Mouse (Mus musculus): Measurements from ENCODE around the gene Tmem41b.
A peak's percentile ranks its signal among the peaks of the same experiment; 100 is the strongest.
"Not testable (repeated sequence)": the region's sequence is repeated elsewhere in the genome, so short reads cannot be mapped to it uniquely, and the experiment has no call there.

Gene Tmem41b

DNA sequence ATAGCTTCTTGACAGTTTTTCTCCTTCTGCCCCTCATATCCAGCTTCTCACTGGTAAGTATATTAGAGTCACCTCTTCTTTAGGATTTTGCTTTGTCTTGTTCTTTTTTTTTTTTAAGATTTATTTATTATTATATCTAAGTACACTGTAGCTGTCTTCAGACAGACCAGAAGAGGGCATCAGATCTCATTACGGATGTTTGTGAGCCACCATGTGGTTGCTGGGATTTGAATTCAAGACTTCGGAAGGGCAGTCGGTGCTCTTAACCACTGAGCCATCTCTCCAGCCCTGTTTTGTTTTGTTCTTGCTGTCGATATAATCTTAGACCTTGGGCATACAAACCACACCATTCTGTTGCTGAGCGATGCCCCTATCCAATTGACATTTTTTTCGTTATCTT, at the start of gene Tmem41b:
Gene Tmem41b (minus strand): TSS at position 155 of the 400 bp plus-strand sequence.
- DNase-seq = peak; percentile 44

DNA sequence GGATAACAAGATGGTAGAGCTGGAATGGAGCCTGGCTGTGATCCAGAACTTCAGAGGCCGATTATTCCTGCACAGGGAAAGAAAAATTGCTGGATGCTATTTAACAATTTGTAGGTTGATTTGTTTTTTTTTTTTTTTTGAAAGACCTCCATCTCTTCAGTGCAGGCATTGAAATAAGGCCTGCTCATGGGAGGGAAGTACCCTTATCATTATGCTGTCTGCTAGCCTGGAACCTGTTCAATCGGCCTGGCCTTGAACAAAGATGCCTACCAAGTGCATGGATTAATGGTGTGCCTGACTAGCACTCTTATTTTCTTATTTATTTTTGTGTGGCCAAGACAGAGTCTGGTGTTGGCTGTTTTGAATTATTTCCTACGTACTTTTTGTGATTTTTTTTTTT, 43.6 kb upstream of the Tmem41b start:
- no peak for DNase-seq

DNA sequence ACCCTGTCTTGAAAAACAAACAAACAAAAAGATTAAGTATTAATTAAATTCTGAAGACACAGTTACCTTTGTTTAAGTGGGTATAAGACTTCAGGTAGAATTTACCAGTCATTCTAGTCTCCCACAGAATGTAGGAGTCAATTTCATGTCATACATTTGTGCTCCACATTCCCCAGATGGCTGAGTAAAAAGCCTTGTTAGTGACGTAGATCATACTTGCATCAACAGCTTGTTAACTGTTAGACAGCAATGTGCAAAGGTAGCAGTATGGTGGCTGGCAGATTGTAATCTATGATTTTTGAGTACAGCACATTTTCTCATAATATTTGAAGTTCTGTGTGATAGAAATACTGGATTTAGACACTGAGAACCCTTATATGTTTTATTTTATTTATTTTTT, 42.1 kb upstream of the Tmem41b start:
- no peak for DNase-seq

DNA sequence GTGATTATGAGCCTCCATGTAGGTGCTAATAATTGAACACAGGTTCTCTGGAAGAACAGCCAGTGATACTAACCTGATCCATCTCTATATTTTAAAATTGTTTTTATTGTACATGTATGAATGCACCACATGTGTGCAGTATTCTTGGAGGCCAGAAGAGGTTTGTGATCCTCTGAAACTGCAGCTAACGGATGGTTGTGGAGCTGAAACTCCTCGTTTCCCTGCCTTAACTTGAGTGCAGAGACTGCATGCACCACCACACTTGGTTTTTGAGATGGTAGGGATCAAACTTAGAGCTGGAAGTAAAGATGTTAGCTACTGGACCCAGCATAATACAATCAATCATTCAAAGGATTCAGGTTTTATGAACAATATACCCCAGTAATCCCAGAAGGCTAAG, 39.9 kb upstream of the Tmem41b start:
- no peak for DNase-seq

DNA sequence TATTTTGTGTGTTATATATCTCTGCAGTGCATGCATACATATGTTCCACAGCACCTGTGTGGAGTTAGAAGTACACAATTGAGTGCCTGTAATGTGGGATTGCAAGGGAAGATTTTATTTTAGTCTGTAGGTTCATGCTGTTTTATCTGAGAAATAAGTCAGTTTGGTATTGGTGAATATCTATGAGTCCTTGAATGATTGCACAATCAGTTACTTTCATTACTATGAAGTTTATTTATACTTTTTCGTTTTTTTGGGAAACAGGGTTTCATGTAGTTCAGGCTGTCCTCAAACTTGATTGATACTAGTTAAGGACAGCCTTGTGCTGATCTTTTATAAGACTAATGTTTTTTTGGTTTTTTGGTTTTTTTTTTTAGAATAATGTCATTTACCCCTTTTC, 36.8 kb upstream of the Tmem41b start:
- DNase-seq = no peak

DNA sequence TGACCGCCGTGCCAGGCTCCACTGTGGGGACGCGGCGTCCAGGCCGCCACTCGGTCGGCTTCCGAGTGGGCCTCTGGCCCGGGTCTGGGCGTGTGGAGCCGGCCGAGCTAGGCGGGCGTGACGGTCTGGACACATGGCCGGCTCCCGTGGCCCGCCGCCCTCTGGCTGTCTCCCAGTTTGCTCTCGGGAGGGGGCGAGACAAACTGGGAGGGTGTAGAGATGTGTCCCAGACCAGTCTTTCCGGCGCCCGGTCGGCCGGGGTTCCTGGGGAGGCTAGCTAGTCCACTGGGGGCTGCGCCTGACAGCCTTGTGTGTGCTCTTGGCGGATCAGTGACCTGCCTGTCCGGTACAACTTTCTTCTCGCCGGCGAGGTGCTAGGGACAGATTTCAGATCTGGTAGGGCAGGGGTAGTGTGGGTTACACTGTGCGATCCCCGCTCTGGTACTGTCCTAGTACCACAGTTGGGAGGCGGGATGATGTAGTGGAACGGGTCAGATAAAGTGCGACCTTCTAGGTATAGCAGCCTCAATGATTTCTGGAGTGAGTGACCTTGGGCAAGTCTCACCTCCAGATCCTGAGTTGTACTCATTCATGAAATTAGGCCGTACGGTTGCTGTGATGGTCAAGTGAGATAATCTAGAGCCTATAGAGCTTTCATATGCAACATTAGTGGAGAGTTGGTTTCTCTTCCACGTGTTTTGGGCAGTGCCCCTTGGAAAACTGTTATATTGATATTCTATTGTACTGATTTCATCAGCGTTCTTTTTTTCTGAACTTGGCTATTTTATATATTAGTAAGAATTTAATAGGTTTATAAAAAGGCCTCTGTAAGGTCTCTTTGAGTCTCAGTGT, 32.1 kb upstream of the Tmem41b start:
- DNase-seq = peak; percentile 37

DNA sequence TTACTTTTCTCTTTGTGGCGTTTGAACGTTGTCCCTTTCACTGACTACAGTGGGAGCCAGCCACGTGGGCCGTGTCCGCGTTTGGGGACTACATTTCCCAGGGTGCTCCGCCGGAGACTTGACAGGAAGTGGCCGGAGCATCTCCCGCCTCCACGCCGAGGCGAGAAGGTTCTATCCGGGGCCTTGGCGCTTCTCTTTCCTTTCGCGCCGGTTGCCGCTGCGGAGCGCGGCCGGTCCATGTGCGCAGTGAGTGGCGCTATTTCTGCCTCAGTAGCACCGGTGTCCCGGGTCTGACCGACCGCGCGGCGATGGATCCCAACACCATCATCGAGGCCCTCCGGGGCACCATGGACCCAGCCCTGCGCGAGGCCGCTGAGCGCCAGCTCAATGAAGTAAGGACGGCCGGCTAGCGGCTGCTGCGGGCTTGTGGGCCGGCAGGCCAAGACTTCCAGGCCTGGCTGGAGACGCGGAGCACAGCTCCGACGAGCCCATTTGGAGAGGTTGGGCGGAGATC, 31.4 kb upstream of the Tmem41b start, which contains the start of gene Ipo7:
Gene Ipo7 (plus strand): TSS at position 158 of the 514 bp plus-strand sequence.
- peak; percentile 93 for DNase-seq

DNA sequence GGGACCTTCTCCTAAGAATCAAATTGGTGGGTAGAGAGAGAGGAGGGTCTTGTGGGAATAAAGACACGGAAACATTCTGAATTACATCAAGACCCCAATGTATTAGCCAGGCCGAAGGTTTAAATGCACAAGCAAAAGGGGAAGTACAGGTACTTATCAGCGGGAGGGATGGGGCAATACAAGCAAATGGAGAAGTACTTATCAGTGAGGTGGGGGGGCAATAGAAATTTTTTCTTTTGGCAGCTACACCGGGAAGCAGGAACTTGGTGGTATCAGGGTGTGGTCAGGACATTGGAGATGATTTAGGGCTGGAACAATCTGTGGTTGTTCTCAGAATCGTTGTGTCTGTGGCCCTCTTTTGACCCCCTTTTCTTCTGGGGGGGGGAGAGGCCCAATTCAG, 27.5 kb upstream of the Tmem41b start:
- DNase-seq = no peak

DNA sequence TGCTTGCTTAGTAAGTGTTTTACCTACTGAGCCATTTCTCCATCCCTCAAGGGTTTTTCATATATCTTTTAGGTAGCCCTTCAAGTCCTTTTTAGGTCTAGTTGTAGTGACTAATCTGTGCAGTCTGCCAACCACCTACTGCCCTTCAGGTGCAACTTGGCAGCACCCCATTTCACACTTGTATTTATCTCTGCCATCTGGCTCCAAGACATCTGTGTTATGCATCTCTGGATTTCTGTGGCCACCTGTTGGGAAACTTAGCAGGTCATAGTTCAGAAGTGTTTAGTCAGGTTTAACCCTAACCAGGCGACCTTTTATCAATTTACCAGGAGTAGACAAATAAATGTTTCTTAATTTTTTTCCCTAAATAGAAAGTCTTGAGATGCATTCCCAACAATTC, 24.7 kb upstream of the Tmem41b start:
- no peak for DNase-seq

DNA sequence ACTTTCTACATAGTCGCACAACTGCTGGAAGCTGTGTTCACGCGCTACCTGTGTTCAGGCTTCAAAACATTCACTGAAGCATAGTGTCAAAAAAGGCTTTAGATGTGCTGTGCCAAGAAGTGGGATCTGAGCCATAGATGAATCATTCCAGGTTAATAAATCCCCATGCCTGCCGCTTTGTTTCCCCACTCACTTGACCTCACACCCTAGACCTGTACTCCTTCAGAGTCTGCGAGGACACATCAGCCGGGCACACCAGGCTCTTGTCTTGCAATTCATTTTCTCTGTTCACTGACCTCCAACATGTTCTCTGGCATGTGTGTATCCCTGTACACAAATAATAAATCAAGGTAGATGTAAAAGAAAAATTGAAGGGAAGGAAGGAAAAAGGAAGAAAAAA, 22.4 kb upstream of the Tmem41b start:
- DNase-seq = no peak

DNA sequence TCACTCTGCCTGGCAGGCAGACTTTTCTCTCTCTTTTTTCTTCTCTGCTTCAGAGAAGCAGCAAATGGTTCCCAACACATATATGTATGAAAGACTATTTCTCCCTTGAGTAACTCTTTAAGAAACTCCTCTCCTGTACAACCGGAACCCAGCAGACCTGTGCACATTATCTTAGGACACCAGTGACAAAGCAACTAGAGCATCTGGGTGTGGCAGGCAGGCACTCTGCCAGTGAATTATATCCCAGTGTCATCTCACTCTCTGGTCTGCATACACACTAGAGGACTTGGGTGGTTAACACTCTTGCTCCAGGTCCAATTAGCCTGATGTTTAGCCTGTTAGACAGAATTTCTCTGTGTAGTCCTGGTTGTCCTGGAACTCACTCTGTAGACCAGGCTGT, 21.8 kb upstream of the Tmem41b start:
- DNase-seq = no peak

DNA sequence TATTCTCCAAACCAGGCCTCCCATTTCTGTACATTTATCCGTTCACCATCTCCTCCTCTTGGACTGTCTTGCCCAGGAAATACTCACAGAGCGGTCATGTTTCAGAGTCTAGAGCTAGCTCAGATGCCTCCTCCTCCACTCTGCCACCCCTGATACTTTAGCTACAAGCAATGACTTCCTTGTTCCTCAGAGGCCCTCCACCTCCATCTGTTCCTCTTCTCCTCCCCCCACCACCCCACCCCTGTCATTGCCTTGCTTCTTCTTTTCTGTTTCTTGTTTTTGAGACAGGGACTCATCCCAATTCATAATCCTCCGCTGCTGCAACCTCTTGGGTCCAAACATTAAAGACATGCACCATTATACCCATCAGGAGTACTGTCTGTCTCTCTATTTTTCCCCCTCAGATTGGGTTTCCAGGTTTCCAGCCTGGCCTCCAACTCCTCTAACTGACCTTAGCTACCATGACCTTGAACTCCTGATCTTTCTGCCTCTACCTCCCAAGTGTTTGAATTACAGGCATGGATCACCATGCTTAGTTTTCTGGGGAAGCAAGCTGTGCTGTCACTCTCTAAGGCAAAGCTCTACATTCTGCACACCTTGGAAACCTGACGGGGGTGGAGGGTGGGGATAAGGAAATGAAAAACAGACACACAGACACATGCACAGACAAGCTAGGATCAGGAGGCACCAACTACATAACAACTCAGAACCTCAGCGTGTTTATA, 19.9 kb upstream of the Tmem41b start:
- DNase-seq = no peak

DNA sequence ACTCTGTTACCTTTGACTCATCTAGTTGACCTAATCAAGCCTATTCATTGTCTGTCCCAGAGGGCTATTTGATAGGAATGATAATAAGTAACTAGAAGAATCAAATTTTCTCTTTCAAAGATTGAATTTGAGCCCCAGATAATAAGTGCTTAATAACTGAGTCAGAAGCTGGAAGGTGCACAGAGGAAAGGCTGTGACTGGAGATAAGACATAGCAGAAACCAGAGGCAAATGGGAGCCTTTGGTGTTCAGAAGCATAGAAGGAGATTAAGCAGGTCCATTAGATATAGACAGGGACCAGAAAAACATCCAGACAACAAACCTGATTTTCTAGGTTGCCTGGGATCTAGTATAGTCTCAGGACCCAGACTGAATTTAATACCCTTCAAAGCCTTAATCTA, 19.2 kb upstream of the Tmem41b start:
- no peak for DNase-seq

DNA sequence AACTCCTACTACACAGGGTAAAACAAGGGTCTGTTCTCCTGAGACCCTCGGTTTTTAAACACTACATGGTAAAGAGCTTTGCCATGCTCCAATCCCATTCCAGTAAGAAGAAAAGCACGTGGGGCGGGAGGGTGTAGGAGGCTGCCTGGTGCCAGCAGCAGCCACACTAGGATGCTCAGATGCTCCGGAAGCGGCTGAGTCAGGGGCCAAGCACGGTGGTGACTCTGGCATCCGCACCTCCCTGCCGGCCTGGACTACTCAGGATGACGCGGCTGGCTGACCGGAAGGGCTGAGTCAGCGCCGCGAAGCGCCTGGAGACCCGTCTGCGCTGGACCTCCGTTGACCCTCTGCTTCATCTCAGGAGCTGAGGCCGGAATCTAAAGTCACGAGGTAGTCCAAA, 16.2 kb upstream of the Tmem41b start:
- peak; percentile 47 for DNase-seq

DNA sequence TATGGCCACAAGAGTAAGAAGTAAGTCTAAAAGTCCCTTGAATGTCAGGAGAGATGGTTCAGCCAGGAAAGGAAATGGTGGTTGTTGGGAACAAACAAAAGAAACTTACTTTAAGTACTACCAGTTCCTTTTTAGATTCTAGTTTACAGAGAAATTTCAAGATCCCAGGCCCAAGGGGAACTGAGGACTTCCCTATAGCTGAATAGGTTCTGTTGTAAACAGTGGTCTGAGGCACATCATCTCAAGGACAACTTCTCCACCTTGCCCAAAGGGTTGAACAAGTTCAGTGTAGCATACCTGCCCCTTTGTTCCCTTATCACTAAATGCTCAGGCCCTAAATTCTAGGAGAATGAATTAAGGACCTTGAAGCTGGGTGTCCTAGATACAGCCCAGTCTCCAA, 15.4 kb upstream of the Tmem41b start:
- DNase-seq = no peak

DNA sequence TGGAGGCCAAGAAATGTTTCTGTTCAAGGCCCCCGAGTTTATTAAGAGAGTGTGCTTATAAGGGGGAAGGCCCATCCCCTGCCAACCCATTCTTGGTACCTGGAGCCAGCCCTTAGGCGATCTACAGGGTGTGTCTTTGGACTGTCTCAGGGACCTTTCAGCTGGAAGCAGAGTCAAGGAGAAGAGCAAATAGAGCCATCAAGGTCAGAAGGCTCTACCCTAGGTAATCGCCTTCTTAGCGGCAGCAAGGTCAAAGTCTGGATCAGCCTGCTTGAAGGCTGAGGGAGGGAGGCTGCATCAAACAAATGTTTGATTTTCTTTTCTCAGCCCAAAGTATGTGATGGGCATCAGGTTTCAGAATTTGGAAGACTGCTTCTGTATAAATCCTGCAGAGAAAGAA, 11.7 kb upstream of the Tmem41b start:
- DNase-seq = no peak

DNA sequence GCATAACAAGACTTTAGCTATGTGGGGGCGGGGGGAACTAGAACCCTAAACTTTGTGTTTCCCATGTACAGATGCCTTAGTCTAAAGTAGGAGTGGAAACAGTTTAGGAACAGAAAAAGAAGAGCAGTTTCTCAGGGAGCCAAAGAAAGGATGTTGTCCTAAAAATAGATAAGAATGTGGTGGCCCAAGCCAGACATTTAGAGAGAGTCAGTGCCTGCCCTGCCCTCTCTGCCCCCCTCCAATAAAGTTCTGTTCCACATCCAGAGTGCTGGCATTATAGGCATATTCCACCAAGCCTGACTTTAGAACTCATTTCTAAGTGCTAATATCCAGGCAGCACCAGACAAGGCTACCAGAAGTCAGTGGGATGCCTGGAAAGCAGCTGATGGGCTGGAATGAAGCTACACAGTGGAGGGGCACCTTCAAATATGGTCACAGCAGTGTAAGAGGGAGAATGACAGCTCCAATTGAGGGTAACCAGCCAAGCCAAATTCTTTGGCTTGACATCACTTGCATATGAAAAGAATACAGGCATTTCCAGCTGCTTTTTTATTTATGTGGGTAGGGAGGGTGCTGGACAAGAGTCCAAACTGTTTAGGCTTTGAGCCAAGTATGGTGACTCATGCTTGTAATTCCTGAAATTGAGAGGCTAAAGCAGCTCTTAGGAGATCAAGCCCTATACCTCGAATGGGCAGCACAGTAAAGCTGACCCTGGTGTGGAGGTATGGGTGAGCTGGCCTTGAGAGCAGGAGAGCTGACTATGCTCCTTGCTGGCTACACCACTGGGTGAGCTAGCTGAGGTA, 6.6 kb upstream of the Tmem41b start:
- DNase-seq = no peak

DNA sequence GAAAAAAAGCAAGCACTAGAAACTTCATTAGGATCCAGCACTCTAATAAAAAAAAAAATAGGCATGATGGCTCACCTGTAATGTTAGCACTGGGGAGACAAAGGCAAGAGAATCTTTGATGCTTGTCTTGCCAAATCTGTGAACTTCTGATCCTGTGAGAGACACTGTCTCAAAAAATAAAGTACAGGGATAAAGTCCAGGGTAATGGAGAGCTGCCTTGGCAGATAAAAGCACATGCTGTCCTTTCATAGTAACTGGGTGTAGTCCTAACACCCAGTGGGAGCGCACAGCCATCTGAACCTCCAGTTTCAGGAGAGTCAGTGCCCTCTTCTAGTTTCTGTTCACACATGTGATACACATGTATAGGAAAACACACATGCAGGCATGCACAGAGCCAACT, 4.6 kb upstream of the Tmem41b start:
- DNase-seq = no peak

DNA sequence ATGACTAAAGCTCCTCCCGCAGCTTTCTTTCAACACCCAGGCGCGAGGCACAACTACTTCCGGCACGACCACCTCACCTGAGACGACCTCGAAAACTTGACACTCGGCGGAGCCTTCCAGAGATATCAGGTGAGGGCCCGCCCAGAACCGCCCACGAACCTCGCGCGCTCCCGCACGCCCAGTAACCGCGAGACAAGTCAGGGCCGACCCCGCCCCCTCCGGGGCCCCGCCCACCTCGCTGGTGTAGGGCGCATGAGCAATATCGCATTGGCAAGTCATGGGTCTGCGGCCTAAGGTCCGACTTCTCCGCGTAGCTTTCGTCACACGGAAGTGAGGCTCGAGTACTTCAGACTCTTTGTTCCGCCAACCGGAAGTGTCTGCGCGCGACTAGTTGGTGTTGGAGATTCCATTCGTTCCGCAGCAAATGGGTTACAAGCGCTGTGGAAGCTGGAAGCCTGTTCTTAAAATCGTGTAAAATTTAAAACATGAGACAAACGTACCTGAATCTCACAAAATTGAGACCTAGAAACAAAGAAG, 528 bp downstream of the Tmem41b start:
- peak; percentile 99 for DNase-seq

DNA sequence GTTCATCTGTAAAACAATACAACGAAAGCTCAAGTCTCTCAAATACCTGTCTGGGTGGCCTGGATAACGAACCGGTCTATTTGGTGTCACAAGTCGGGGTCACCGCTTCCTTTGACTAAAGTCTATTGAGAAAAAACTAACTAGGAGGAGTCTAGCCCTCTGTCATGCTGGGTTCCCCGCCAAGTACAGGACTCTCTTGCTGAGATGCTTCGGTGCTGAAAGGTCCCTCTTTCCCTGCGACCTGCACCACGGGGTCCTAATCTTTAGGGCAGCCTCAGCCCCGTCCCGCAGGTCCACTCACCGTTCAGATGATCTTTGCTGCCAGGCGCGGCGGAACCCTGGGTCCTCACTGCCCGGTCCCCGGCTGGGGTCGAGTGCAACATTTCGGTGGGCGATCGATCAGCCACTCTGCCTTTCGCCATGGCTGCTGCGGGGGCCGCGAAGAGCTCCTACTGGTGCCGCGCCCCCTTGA, 1.0 kb downstream of the Tmem41b start:
- no peak for DNase-seq

DNA sequence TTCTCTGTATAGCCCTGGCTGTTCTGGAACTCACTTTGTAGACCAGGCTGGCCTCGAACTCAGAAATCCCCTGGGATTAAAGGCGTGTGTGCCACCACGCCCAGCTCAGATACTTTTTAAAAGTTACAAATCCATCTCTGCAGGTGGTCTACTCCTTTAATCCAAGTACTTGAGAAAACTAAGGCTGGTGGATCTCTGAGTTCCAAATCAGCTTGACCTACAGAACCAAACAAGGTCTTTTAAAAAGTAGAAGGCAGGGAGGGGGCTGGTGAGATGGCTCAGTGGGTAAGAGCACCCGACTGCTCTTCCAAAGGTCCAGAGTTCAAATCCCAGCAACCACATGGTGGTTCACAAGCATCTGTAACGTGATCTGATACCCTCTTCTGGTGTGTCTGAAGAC, 2.1 kb downstream of the Tmem41b start:
- not testable (repeated sequence) for DNase-seq

DNA sequence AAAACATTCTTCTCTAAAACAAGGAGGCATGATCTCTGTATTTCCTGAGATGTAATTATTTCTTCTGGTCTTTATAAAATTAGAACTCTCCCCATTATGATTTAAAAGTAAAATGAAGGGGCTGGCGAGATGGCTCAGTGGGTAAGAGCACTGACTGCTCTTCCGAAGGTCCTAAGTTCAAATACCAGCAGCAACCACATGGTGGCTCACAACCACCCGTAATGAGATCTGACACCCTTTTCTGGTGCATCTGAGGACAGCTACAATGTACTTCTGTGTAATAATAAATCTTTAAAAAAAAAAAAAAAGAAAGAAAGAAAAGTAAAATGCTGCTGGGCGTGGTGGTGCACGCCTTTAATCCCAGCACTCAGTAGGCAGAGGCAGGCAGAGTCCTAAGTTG, 9.6 kb downstream of the Tmem41b start:
- DNase-seq = not testable (repeated sequence)
